Mouse (Mus musculus) neutrophil, adult 83 days (primary cell): ENCODE data around the gene Mup3. TPM values are rescaled to one million over a fixed set of nuclear protein-coding genes. Genes with fewer than 3 reads are reported as not detected.

Experiments
- total RNA-seq, 2 experiments: library from RNA; stranded (reverse); gene quantifications; one replicate each; pipeline ENCODE4 v1.2.4; 2023

Gene Mup3
- not detected for total RNA-seq

DNA sequence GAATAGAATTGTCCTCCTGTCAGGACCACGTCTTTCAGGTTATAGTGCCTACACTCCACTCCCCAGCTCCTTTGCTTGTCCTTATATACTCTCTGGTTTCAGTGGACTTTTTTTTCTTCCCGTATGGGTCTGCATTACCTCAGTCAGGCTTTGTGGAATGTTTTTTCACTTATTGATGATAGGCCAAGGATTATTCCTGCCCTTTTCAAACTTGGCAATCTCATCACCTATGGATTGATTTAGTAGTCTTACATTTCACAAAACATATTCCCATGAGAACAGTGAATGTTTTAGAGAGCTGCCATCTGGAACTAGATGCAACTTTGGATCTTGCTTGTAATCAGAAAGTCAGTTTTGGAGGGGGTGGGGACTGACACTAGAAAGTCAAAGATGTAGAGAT lies at the start of gene Mup3:
Mup3 (minus strand) TSS at position 102 of the 400 bp plus-strand sequence.

DNA sequence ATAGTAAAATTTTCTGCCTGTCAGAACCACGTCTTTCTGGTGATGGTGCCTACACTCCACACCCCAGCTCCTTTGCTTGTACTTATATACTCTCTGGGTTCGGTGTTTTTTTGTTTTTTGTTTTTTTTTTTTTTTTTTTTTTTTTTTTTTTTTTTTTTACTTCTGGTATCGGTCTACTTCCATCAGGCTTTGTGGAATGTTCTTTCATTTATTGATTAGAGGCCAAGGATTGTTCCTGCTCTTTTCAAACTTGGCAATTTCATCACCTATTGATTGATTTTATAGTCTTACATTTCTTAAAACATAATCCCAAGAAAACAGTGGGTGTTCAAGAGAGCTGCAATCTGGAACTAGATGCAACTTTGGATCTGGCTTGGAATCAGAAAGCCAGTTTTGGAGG lies 33.1 kb downstream of the Mup3 start, which contains the start of gene Mup20:
Mup20 (minus strand) TSS at position 101 of the 400 bp plus-strand sequence.

Other genes with a start within 250 kb of the Mup3 start
- gene Mup20, start 33.2 kb downstream of the Mup3 start, total RNA-seq = not detected
- gene Mup21, start 63.5 kb upstream of the Mup3 start, total RNA-seq = not detected
- gene Zfp37, start 143.7 kb upstream of the Mup3 start, total RNA-seq = not detected
- gene Slc31a2, start 175.2 kb upstream of the Mup3 start, total RNA-seq = 10 to 100 TPM; 54.1 to 57.5 TPM